Mouse (Mus musculus) urinary bladder, postnatal 10 days (tissue): Measurements from ENCODE around the gene Vav1.
"Not testable (repeated sequence)": the region's sequence is repeated elsewhere in the genome, so short reads cannot be mapped to it uniquely, and the experiment has no call there.

ENCODE experiments used
- DNase-seq: peaks from one replicate; pipeline ENCODE4 v3.0.0; 2022; ENCODE audit warnings: low spot score

Vav1 gene

DNA sequence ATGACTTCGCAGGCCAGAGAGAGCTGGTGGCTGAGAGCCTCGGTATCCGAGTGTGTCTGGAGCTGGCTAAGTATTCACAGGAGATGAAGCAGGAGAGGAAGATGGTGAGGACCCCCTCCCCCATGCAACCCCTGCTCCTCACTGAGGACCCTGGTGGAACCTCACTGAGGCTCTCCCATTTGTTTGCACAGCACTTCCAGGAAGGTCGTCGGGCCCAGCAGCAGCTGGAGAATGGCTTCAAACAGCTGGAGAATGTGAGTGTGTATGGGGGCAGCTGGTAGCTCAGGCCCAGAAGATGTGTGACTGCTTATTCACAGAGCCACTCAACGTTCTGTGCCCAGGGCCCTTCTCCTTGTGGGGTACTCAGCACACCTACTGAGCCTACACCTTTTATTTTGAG is 25.6 kb upstream of the Vav1 start:
- DNase-seq = no peak

DNA sequence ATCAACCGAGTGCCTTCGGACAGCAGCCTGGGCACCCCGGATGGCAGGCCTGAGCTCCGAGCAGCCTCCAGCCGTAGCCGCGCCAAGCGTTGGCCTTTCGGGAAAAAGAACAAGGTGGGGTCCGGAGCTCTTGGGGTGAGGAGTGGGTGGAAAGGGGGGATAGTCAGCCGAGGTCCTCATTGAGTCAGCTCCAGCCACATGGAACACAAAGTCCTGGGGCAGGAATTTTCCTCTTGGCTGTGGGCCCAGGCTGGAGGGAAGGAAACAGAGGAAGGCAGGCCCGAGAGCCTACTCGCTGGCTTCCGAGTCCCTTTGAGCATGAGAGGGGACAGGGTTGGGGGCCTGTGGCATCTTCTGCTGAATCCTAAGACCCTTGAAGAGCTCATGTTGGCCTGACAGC is 23.5 kb upstream of the Vav1 start:
- no peak for DNase-seq

DNA sequence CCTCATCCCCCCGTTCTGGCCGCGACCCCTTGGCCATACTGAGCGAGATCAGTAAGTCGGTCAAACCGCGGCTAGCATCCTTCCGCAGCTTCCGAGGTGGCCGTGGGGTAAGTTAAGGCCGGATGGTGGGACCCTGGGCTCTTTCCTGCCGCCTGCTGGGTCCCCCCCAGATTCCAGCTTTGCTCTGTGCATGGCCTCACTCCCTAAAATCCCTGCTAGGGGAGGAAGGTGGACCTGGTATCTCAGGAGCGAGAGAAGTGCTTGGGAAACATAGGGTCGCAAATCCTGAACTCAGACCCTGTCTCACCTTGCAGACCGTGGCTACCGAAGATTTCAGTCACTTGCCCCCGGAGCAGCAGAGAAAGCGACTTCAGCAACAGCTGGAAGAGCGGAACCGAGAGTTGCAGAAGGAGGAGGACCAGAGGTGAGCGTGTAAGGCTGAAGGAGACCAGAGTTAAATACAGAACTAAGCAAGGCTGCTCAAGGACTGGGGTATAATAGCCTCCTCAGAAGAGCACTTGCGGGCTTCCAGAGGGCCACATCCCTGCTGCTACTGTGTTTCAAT is 21.9 kb upstream of the Vav1 start:
- DNase-seq = no peak

GRCm38 (mm10) chr17:57258191-57258590 is 20.7 kb upstream of the Vav1 start:
- DNase-seq = no peak

GRCm38 (mm10) chr17:57259742-57260141 is 19.2 kb upstream of the Vav1 start:
- DNase-seq = no peak

- DNase-seq = no peak
These were observed 18.5 kb upstream of the Vav1 start for GRCm38 (mm10) chr17:57260351-57260750.

DNA sequence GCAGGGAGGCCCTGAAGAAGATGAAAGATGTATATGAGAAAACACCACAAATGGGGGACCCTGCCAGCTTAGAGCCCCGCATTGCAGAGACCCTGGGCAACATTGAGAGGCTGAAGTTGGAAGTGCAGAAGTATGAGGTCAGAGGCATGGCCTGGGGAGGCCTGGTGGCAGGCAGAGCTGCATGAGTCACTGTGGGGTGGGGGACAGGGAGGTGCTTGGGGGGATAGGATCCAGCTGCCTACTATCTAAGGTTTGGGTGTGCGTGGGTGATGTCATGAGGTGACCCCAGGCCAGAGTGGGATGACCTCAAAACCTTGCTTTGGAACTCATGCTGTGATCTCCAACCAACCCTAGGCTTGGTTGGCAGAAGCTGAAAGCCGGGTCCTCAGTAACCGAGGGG is 17.6 kb upstream of the Vav1 start:
- no peak for DNase-seq

- no peak for DNase-seq
These were observed 17.1 kb upstream of the Vav1 start for GRCm38 (mm10) chr17:57261796-57262195.

DNA sequence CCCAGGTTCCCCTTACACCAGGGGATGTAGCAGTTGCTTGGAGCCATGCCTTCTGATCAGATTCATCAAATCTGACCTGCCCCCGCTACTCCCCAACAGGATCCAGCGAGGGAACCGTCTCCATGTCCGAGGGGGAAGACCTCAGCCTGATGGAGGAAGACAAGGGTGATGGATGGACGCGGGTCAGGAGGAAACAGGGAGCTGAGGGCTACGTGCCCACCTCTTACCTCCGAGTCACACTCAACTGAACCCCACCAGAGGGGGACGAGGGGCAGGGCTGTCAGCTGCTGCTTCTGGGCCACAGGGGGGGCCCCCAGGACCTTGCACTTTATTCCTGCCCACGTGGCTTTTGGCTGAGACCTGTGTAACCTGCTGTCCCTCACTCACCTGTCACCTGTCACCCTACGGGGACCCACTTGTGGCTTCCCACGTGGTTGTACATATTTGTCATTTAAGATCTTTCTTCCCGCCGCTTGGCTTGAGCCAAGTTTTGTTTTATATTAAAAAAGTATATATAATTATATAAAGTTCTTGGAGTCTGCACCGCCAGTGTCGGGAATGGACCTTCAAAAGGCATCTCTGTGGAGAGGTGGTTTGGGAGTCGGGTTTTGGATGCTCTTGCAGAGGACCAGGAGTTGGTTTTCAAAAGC is 15.9 kb upstream of the Vav1 start:
- DNase-seq = no peak

DNA sequence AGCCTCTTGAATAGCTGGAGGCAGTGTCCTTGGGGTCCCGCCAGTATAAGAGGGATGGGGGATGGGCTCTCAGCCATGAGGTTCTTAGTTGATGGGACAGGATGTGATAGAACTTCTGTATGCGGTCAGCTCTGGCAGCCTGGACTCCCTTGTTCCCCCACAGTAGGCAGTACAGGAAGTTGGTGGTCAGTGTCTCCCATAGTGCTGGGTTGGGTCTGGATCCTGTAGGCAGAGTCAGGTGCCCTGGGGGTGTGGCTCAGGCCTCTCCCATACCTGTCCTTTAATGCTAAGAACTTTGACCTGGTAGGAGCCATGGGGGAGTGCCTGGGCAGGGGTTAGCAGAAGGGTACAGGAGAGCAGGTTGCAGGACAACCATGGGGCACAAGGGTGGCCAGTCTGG is 14.7 kb upstream of the Vav1 start:
- DNase-seq = no peak

DNA sequence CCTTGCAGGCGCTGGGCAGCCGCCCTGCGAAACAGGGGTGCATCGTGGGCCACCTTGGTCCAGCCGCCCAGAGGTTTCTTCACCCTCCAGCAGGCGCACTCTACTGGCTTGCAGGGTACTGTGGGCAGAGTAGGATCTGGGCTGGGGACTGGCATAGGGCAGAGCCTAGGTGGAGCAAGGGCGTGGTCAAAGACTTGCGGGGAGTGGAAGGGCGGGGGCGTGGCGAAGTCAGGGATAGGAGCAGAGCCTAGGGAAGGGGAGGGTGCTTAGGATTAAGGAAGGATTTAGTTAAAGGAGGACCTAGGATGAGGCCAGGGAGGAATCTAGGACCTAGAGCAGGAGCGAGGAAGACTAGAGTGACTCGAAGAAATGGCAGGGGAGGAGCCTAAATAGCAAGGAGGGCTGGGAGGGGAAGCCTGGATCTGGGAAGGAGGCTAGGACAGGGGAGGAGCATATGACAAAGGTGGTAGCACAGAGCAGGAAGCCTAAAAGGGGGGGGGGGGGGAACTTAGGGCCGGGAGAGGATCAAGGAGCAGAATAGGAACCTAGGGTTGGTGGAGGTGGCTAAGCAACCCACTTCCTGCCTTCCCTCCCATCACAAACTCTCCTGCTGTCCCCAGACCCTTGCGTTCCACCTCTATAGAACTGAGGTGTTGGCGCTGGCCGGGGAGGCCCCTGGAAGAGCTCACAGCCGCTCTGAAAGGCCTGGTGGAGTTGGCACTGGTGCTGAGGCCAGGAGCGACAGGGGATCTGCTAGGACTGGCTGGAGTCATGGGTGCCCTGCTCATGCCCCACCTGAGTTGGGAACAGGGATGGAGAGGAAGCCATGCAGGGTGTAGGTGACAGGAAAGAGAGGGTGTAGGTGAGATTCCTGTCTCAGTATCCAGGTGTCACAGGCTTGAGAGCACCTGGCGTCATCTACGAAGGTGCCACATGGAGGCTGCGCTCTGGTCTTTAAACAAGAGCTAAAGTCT is 13.6 kb upstream of the Vav1 start:
- no peak for DNase-seq

- no peak for DNase-seq
These were observed 11.3 kb upstream of the Vav1 start for GRCm38 (mm10) chr17:57267556-57268126.

- DNase-seq = no peak
These were observed 7.6 kb upstream of the Vav1 start for GRCm38 (mm10) chr17:57271301-57271700.

DNA sequence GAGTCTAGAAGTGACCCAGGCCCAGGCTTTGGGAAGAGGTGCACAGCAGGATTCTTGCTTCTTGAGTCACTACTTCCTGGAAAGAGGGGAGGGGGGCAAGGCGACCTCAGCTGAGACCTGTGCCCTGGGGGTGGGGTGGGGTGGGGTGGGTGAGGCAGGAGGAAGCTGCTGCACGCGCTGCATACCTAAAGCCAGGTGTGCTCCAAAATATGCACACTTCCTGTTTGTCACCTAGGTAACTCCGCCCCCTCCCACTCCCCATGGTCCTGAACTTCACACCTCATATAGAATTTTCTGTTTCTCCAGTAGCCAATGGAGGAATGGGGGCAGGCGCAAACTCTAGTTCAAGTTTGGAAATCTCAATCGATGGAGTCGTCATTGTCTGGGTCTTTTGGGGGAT is 5.1 kb upstream of the Vav1 start:
- DNase-seq = no peak

GRCm38 (mm10) chr17:57274686-57275085 is 4.2 kb upstream of the Vav1 start:
- DNase-seq = no peak

DNA sequence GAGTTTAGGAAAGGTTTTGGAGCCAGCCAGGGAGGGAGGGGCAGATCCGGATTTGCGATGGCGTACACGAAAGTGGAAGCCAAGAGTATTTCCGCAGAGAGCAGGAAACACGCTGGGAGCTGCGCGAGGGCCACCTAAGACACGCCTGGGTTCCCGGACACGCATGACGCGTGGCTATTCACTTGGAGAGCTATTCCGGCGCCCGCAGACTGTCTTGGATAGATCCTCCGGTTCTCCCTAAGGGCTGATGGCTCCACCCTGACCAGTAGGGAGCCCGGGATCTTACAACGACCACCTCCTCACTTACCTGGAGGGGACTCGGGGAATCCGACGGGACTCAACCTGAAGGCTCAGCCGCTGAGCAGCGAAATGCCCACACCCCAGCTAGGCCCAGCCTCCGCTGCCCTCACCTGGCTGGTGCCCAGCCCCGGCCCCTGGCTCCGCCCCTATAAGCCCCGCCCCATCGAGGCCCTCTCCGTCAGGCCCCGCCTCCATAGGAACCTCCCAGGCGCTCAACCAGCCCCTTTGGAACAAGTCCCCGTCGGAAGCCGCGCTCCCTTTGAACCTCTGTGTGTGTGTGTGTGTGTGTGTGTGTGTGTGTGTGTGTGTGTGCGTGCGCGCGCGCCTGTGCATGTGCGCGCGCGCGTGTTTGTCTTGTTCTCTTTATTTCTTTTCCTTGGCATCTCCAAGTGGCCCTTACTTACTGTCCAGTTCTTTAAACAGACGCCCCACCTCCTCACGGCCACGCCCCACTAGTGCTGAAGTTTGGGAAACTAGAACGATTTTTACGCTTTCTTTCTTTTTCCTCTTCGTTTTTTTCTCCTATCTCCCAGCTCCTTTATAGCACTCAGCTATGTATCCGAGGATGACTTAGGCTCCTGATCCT is 3.5 kb upstream of the Vav1 start:
- DNase-seq = peak; percentile 76

DNA sequence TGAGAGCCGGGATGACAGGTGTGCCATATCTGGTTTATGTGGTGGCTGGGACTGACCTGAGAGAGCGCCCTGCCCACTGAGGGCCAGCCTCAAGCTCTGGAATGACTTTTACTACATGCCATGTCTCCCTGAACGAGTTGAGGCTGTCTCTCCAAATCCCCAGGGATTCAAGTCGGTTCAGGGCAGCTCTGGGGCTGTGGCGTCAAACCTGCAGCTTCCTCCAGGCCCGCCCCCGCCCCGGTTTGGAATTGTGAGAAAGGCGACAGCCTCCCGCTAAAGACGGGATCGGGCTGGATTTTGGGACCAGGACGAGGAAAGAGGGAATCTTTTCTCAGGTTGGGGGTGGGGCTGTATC is 2.9 kb upstream of the Vav1 start:
- no peak for DNase-seq

GRCm38 (mm10) chr17:57276634-57277121 is 2.2 kb upstream of the Vav1 start:
- no peak for DNase-seq

DNA sequence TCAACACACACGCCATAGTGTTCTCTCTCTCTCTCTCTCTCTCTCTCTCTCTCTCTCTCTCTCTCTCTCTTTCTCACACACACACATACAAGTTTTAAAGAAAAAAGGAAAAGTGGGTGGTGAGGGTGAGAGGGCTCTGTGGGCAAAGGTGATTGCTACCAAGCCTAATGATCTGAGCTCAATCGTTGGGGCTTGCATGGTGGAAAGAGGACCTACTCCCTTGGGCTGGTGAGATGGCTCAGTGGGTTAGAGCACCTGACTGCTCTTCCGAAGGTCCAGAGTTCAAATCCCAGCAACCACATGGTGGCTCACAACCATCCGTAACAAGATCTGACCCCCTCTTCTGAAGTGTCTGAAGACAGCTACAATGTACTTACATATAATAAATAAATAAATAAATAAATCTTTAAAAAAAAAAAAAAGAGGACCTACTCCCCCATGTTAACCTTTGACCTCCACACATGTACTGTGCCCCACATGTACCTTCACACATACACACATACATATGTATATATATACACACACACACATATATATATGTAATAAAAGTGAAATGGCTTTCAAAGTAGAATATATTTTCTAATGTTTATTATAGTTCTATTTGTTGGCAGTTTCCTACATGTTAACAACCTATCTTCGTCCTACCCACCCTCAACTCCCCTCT is 1.2 kb upstream of the Vav1 start:
- DNase-seq = not testable (repeated sequence)

DNA sequence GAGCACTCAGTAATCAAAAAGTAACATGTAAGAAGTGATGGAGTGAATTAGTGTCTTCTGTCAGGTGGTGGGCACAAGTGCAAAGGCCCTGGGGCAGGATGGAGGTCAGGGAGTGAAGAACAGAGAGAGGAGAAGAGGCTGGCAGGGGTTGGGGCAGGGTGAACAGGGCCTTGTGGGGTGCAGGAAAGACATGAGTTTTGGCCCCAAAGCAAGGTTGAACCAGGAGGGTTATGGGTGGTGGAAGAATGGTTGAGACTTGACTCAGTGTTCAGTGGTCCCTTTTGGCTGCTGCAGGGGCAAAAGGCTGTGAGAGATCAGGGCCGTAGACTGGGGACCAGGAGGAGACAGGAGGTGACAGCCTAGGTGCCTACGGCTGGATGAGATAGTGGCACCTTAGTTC is 363 bp upstream of the Vav1 start:
- DNase-seq = no peak

- no peak for DNase-seq
These were observed 808 bp downstream of the Vav1 start for GRCm38 (mm10) chr17:57279591-57280224.
